ENCODE assay signal across 21 mouse cellular contexts in the genomic region with DNA sequence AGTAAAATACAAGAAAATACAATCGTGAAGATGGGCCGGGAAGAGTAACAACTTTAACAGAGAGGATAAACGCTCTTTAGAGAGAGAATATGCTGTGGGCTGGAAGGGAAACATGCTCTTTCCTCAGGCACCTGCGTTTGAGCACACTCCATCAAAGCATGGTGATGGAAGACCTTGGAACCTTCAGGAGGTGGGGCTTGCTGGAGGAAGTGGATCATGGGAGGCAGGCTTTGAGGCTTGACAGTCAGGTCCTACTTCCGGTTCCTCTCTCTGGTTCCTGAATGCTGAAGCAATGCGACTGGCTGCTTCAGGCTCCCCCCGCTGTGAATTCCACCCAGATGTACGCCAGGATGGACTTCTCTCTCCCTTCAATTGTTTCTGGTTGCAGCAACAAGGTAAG. TPM values are rescaled to one million over a fixed set of nuclear protein-coding genes. Genes with fewer than 3 reads are reported as not detected.
DNase-seq lines count a peak whose midpoint lies in the region; ATAC-seq and TF ChIP-seq lines count a peak whose summit lies in the region.
"Had no signal": no experiment of that assay in that cellular context is flagged by ENCODE, and none has a peak within 500 bp of the region (broad histone marks: within the 10 kb centered on the region; RNA-seq: fewer than 3 reads in every experiment).

No protein-coding gene starts in this region.

- H3K9ac ChIP-seq in intestine, embryonic 16.5 days (ENCODE audit: low read depth, low read length) = no peak overlapping the region
- H3K9ac ChIP-seq: forebrain, embryonic 15.5 days; heart, embryonic 13.5 days; limb, embryonic 13.5 days; liver, embryonic 15.5 days; midbrain, embryonic 15.5 days had no signal

- peak overlapping the region; percentile 38 for H3K4me3 ChIP-seq in bone marrow macrophage, adult 2 months (ENCODE audit: insufficient read depth, low read length)
- H3K4me3 ChIP-seq in intestine, embryonic 16.5 days (ENCODE audit: low read length) = no peak overlapping the region
- H3K4me3 ChIP-seq: embryonic facial prominence, embryonic 10.5 days; erythroblast, embryonic 14.5 days; forebrain, embryonic 15.5 days; heart, embryonic 13.5 days; limb, embryonic 13.5 days; liver, embryonic 15.5 days; megakaryocyte, embryonic 14.5 days; midbrain, embryonic 15.5 days had no signal

- no peak for ATAC-seq in intestine, embryonic 16.5 days
- ATAC-seq in CD4-positive, CD25-positive, alpha-beta regulatory T cell, adult 4 months = no peak
- ATAC-seq: forebrain, embryonic 15.5 days; inflammation-experienced regulatory T-cells, adult 6 months; lung, postnatal 0 days; midbrain, embryonic 15.5 days had no signal

- no peaks in the 10 kb centered on the region for H3K4me1 ChIP-seq in bone marrow macrophage, adult 2 months (ENCODE audit: control insufficient read depth, insufficient read depth, low read length)
- H3K4me1 ChIP-seq in intestine, embryonic 16.5 days (ENCODE audit: control insufficient read depth, insufficient read depth, low read length) = peaks cover 4% of the 10 kb centered on the region; the same call in 1 of the 2 replicates
- H3K4me1 ChIP-seq: liver, embryonic 15.5 days; megakaryocyte, embryonic 14.5 days had no signal

- WGBS in intestine, embryonic 16.5 days = 83% methylated on average over 8 of the region's 8 CpGs

- no peak for TF ChIP-seq POLR2A in bone marrow macrophage, adult 2 months (IDR thresholded peaks at IDR 0.05; ENCODE audit: borderline replicate concordance, low read depth, low read length)

- intact Hi-C loops in heart, postnatal 25 days (cut with DNase I) = no loop called here

- no peaks in the 10 kb centered on the region for H3K36me3 ChIP-seq in intestine, embryonic 16.5 days (ENCODE audit: control insufficient read depth, insufficient read depth, low read length)
- H3K36me3 ChIP-seq: embryonic facial prominence, embryonic 10.5 days; forebrain, embryonic 15.5 days; heart, embryonic 13.5 days; limb, embryonic 13.5 days; liver, embryonic 15.5 days; midbrain, embryonic 15.5 days had no signal

- H3K27me3 ChIP-seq in intestine, embryonic 16.5 days (replicated peaks; ENCODE audit: control insufficient read depth, insufficient read depth, low read length) = 0 out of 2 replicates have a peak, but pooled peaks cover 2% of the 10 kb centered on the region

- no peak overlapping the region for H3K27ac ChIP-seq in bone marrow macrophage, adult 2 months (ENCODE audit: insufficient read depth, low read depth, low read length)
- H3K27ac ChIP-seq in intestine, embryonic 16.5 days (ENCODE audit: low read length) = no peak overlapping the region
- H3K27ac ChIP-seq: embryonic facial prominence, embryonic 10.5 days; forebrain, embryonic 15.5 days; heart, embryonic 13.5 days; limb, embryonic 13.5 days; liver, embryonic 15.5 days; midbrain, embryonic 15.5 days had no signal

- no peak for TF ChIP-seq CTCF in bone marrow macrophage, adult 2 months (IDR thresholded peaks at IDR 0.05; ENCODE audit: low read depth, low read length)

- H3K4me2 ChIP-seq in intestine, embryonic 16.5 days (ENCODE audit: low read depth, low read length) = no peak overlapping the region
- H3K4me2 ChIP-seq: forebrain, embryonic 15.5 days; heart, embryonic 13.5 days; limb, embryonic 13.5 days; liver, embryonic 15.5 days; midbrain, embryonic 15.5 days had no signal

- DNase-seq in right cerebral cortex, adult 18-20 months = peak; percentile 43
- DNase-seq in right cerebral cortex, postnatal 14 days = no peak
- DNase-seq in cerebellum, adult 9-11 months = peak; percentile 85
- no peak for DNase-seq in heart, postnatal 25 days (ENCODE audit: low spot score)
- DNase-seq: adrenal gland, postnatal 36 days; heart, adult 11 months; thymus, postnatal 14 days had no signal

- H3K9me3 ChIP-seq in intestine, embryonic 16.5 days (ENCODE audit: control insufficient read depth, low read length) = no peaks in the 10 kb centered on the region
- H3K9me3 ChIP-seq: forebrain, embryonic 15.5 days; liver, embryonic 15.5 days; midbrain, embryonic 15.5 days had no signal

RNA-seq across cellular contexts. Expression of a gene that starts 34.9 kb away (rescaled TPM):
- polyA plus RNA-seq in bone marrow macrophage, adult 2 months (2012; ENCODE audit: insufficient read depth, insufficient read length, missing spikeins) = not detected in 2 replicates
- total RNA-seq in heart, postnatal 25 days (2021) = under 1 TPM in 1 of 2 experiments, not detected in 1; 0.18 TPM
- 41.5 and 47.2 TPM in 2 replicates for polyA plus RNA-seq in intestine, embryonic 16.5 days (2015; fragmentation: Nextera tagmentation; extraction: Ambion mirVana)
- not detected for polyA plus RNA-seq in CD4-positive, CD25-positive, alpha-beta regulatory T cell, adult 4 months (2017; shearing (Covaris generic))
- total RNA-seq: hematopoietic stem cell, adult 5-6 weeks had no signal
- polyA plus RNA-seq: erythroblast, embryonic 14.5 days; inflammation-experienced regulatory T-cells, adult 6 months had no signal

RNA-seq across cellular contexts. Expression of a gene that starts 49.8 kb away (rescaled TPM):
- not detected in 2 replicates for polyA plus RNA-seq in bone marrow macrophage, adult 2 months (2012; ENCODE audit: insufficient read depth, insufficient read length, missing spikeins)
- total RNA-seq in heart, postnatal 25 days (2021) = under 1 TPM; 0.60 to 0.73 TPM
- polyA plus RNA-seq in intestine, embryonic 16.5 days (2015; fragmentation: Nextera tagmentation; extraction: Ambion mirVana) = 2.8 and 3.8 TPM in 2 replicates
- not detected for polyA plus RNA-seq in CD4-positive, CD25-positive, alpha-beta regulatory T cell, adult 4 months (2017; shearing (Covaris generic))
- total RNA-seq: hematopoietic stem cell, adult 5-6 weeks had no signal
- polyA plus RNA-seq: erythroblast, embryonic 14.5 days; inflammation-experienced regulatory T-cells, adult 6 months had no signal

Comparison
In these comparisons a context has a peak if more than half of its experiments do, and no peak if none do; other contexts are left out.
1. DNase-seq: peak in right cerebral cortex, adult 18-20 months (single experiment) and cerebellum, adult 9-11 months (single experiment); none in right cerebral cortex, postnatal 14 days (single experiment) and heart, postnatal 25 days (single experiment).
2. RNA of a gene that starts 34.9 kb away (polyA plus RNA-seq): 41.5 to 47.2 TPM in intestine, embryonic 16.5 days; not detected in CD4-positive, CD25-positive, alpha-beta regulatory T cell, adult 4 months and not detected in bone marrow macrophage, adult 2 months; every median in the first group is over 10 times any median in the second.